Mouse (Mus musculus) lung, adult 2 months (tissue): ENCODE results near the gene Smim15. TPM values are rescaled to one million over a fixed set of nuclear protein-coding genes. Genes with fewer than 3 reads are reported as not detected.

Experiments
- DNase-seq: peaks from one replicate; pipeline ENCODE4 v3.0.0; 2022
- H3K4me1 ChIP-seq: fragments of 200-500 bp; 2 replicates; pipeline ENCODE4 v1.6.1; 2011; ENCODE audit warnings: low read length; ENCODE audit not compliant: control insufficient read depth, insufficient read depth
- H3K4me3 ChIP-seq: fragments of 200-500 bp; replicated peaks from 2 replicates; pipeline ENCODE3; 2011; ENCODE audit warnings: low read depth, mild to moderate bottlenecking, control low read depth, low read length; ENCODE audit errors: extremely low read depth
- CTCF ChIP-seq: fragments of 200-500 bp; IDR thresholded peaks from 2 replicates; pipeline ENCODE4 v1.5.1; 2011; ENCODE audit warnings: mild to moderate bottlenecking, low read length, control low read depth; ENCODE audit not compliant: insufficient read depth
- POLR2A ChIP-seq: fragments of 200-500 bp; IDR thresholded peaks from 2 replicates; pipeline ENCODE4 v1.6.1; 2011; ENCODE audit warnings: low read depth, mild to moderate bottlenecking, control low read depth, low read length, borderline replicate concordance; ENCODE audit errors: extremely low read depth
- WGBS: fragments of 180-500 bp; shearing (Covaris S2); methylation state at CpG from one replicate; pipeline ENCODE4 v1.1.7; 2018; 5-methylcytosine and 5-hydroxymethylcytosine counted together
- polyA plus RNA-seq: library from polyadenylated mRNA; depleted of rRNA; stranded (reverse); fragments of >200 nt; gene quantifications from 2 replicates; pipeline ENCODE4 v1.2.3, GENCODE M21; 2012; rRNA removed

The Smim15 gene
- polyA plus RNA-seq, 1 experiment: 11.4 TPM

- no peak for TF ChIP-seq CTCF
- TF ChIP-seq POLR2A: no peak
- 90% methylated on average over 4 of the region's 4 CpGs for WGBS
- no peak overlapping the region for H3K4me3 ChIP-seq
- H3K4me1 ChIP-seq: no peaks in the 10 kb centered on the region
- DNase-seq: no peak
Measured at GRCm38 (mm10) chr13:108084086-108084485, 39.8 kb downstream of the Smim15 start.

- DNase-seq: no peak
- 86% methylated on average over 5 of the region's 5 CpGs for WGBS
- no peaks in the 10 kb centered on the region for H3K4me1 ChIP-seq
- no peak for TF ChIP-seq CTCF
- no peak for TF ChIP-seq POLR2A
- no peak overlapping the region for H3K4me3 ChIP-seq
Measured at GRCm38 (mm10) chr13:108086036-108086435, 41.8 kb downstream of the Smim15 start.

- 70% methylated on average over 4 of the region's 4 CpGs for WGBS
Measured at GRCm38 (mm10) chr13:108086724-108087123, 42.5 kb downstream of the Smim15 start.

DNA sequence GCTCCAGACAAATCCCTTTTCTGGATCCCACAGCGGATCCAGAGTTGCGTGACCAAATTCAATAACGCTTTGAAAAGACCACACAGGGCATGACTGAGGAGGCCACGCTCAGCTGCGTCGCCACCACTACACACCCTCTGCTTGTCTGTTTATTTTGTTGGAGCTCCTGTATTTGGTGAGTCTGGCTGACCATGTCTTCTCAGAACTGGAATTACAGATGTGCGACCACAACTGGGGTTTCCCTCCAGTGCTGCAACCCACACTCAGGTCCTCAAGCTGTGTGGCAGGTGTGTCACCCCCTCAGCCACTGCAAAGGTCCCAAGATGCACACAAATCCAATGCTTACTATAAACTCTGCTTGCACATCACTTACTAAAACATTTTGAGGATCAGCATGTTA lies 48.0 kb downstream of the Smim15 start:
- Histone ChIP-seq H3K4me1 (no peaks in the 10 kb centered on the region; the same call in 1 of the 2 replicates), H3K4me3 (no peak overlapping the region)
- 94% methylated on average over 7 of the region's 7 CpGs for WGBS
- DNase-seq: no peak
- TF ChIP-seq CTCF (no peak), POLR2A (no peak)

More at GRCm38 (mm10) chr13:108086724-108087123, 42.5 kb downstream of the Smim15 start:
- Histone ChIP-seq H3K4me1 (no peaks in the 10 kb centered on the region), H3K4me3 (no peak overlapping the region)
- no peak for DNase-seq
- no peak for TF ChIP-seq CTCF
- no peak for TF ChIP-seq POLR2A

DNA sequence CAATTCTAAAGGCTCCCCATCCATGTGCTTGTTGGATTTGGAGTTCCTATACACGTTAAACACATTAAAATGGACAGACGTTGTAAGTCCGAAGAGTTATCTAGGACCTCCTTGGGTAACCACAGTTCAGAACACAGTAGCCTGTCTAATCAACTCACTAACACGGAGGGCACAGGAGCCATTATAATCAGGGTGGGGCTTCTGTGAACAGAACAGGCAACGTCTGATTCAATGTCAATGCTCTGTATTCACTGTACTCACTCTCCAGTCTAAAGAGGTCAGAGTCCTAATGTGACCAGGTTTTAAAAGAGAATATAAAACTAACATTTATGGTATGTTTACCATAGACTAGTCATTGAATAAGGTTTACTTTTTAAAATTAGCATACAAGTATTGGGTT lies 50.4 kb downstream of the Smim15 start:
- 89% methylated on average over 5 of the region's 5 CpGs for WGBS
- Histone ChIP-seq H3K4me3 (no peak overlapping the region), H3K4me1 (no peaks in the 10 kb centered on the region; the same call in 1 of the 2 replicates)
- no peak for DNase-seq
- TF ChIP-seq POLR2A (no peak), CTCF (no peak)

- 55% methylated on average over 7 of the region's 7 CpGs for WGBS
- no peak for DNase-seq
Measured at GRCm38 (mm10) chr13:108095617-108096016, 51.4 kb downstream of the Smim15 start.

GRCm38 (mm10) chr13:108096446-108096845 lies 52.2 kb downstream of the Smim15 start:
- DNase-seq: no peak

More at GRCm38 (mm10) chr13:108095617-108096016, 51.4 kb downstream of the Smim15 start:
- Histone ChIP-seq H3K4me3 (no peak overlapping the region), H3K4me1 (no peaks in the 10 kb centered on the region; the same call in 1 of the 2 replicates)
- TF ChIP-seq POLR2A (no peak), CTCF (no peak)

More at GRCm38 (mm10) chr13:108096446-108096845, 52.2 kb downstream of the Smim15 start:
- 55% methylated on average over 7 of the region's 7 CpGs for WGBS
- TF ChIP-seq POLR2A (no peak), CTCF (no peak)
- no peak overlapping the region for H3K4me3 ChIP-seq
- no peaks in the 10 kb centered on the region; the same call in 1 of the 2 replicates for H3K4me1 ChIP-seq

Other genes starting within 250 kb of the Smim15 start
- 3.6 and 7.1 TPM in 2 replicates for gene Ndufaf2, start 114.2 kb downstream of the Smim15 start, polyA plus RNA-seq
- 5.6 and 8.6 TPM in 2 replicates for gene Ercc8, start 114.3 kb downstream of the Smim15 start, polyA plus RNA-seq
- 1.1 and 4.8 TPM in 2 replicates for gene Elovl7, start 170.0 kb downstream of the Smim15 start, polyA plus RNA-seq